Mouse (Mus musculus) urinary bladder, adult 18-20 months (tissue): Measurements from ENCODE around the gene Tspan5.

Source experiments
- DNase-seq, 2 experiments: peaks; one replicate each; pipeline ENCODE4 v3.0.0; 2022; ENCODE audit warnings: low spot score in 2 of 2, mixed read lengths in 2 of 2

The Tspan5 gene

DNA sequence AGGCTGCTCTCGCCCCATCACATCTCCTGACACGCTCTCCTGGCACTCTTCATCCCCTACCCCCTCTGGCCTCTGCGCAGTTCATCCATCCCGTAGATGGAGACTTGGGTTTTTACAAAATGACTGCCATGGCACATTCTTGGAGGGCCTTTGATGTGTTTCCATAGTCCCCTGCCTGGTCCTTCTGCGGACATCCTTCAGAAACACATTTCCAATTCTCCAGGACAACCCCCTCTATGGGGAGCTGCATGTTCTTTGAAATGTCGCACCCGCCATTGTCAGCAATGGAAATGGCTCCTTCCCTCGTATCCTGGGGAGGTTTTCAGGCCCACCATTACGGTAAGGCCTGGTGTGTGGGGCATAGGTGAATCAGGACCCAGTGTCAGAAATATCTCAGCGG lies 134.4 kb downstream of the Tspan5 start:
- DNase-seq: no peak

DNA sequence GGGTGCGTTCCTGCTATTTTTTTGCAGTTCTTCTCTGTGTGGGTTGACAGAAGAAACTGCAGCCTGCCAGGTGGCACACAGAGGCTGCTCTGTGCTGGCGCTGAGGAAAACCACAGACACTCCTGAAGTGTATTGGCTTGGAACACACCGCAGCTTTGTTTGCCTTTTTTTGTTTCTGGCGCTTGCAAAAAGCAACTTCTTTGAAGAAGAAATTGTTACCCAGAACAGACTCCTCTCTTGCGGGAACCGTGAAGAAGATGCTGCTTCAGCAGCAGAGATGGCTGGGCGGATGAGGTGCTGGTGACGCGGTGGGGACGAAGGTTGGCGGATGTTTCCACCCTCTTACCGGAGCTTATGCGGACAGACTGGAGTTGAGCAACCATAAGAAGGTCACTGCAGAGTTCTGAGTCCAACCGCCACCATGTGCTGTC lies 135.0 kb downstream of the Tspan5 start:
- DNase-seq: no peak

GRCm38 (mm10) chr3:138877741-138878140 lies 135.7 kb downstream of the Tspan5 start:
- no peak for DNase-seq

GRCm38 (mm10) chr3:138880999-138881724 lies 139.2 kb downstream of the Tspan5 start:
- no peak for DNase-seq

DNA sequence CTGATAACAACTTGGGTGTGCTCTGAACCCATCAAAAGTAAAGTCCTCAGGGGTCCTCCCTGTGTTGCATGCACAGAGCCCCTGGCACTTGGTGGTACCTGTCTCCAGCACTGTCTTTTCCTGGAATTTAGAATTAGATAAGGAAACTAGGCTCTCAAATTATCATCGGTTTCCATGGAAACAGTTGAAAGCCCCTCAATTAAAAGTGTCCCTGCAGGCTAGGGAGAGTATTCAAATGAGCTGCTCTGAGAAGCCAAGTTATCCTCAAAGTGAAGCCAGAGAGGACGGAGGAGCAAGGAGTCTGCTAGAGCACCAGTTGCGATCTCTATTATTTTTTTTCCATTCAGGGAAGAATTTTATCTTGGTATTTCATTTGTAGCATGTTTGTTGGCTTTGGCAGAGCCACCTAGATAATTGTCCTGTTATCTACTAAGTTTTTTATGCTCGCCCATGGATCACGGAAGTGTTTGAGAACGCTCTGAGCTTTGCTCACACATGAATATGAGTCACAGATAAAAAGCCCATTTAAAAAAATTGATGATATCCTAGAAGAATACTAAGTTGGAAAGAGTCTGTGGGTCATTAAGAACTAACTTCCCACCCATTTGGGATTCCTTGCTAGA lies 139.8 kb downstream of the Tspan5 start:
- no peak for DNase-seq

- no peak for DNase-seq
These were observed 144.1 kb downstream of the Tspan5 start for GRCm38 (mm10) chr3:138886121-138886520.

- DNase-seq: no peak
These were observed 147.2 kb downstream of the Tspan5 start for GRCm38 (mm10) chr3:138889214-138889613.

DNA sequence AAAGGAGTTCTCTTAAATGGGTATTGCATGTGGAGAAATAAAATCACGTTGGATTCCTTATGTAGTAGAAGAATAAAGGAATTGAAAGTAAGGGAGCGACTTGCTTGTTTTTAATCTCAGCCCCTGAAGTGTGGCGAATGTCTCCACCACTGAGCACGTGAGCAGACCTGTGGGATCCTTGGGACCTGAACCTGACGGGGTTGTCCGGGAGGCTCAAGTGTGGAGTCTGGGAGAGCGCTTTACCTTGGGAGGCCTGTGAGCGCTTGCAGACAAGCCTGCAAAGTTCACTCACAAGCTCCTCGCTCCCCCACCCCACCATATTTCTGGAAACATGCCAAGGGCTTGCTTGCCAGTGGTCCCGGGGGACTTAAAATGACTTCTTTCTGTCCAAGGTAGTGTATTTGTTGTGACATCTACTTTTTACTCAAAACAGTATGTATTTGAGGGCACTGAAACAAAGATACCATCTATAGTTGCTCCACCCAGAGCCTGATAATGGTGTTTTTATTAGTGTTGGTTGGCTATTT lies 147.8 kb downstream of the Tspan5 start:
- DNase-seq: no peak

GRCm38 (mm10) chr3:138893520-138893919 lies 151.5 kb downstream of the Tspan5 start:
- no peak for DNase-seq

DNA sequence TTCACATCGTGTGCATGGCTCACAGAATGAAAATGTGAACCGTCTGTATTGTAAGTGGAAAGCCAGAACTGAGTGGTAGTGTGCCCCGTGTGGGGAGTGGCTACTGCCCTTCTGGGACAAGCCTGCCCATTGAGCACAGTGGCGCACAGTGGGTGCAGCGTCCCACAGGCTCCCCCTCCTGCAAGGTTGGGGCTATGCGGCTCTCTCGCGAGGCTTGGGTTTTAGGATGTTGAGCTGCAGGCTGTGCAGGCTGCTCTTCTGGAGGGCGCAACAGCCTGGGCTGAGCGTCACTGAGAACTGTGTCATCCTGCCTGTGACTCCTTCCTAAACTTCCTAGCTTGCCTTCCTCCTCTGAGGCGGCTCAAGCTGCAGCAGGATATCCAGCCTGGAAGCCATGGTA lies 155.5 kb downstream of the Tspan5 start:
- DNase-seq: no peak

GRCm38 (mm10) chr3:138898055-138898454 lies 156.1 kb downstream of the Tspan5 start:
- DNase-seq: no peak

DNA sequence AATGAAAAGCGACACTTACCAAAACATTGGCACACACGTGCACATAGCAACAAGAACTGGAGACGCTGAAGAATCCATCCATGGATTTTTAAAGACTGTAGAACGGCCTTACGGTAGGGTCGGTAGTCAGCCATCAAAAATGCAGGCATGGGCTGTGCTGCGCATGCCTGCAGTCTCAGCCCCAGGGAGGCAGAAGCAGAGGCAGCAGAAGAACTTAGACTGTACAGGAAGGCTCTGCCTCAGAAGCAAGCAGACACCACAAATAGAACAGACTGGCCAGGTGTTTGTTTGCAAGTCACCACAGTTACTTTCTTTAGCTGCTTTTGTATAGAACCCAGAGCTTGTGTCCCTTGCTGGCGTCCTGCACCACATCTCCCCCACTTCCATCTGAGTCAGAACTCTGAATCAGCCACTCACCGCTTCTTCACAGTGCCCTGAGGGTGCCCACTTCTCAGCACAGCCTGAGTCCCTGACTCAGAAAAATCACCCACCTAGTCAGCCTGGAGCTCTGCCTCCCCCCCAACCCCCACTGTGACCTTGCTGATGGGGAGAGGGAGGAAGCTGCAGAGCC lies 158.7 kb downstream of the Tspan5 start:
- DNase-seq: no peak

DNA sequence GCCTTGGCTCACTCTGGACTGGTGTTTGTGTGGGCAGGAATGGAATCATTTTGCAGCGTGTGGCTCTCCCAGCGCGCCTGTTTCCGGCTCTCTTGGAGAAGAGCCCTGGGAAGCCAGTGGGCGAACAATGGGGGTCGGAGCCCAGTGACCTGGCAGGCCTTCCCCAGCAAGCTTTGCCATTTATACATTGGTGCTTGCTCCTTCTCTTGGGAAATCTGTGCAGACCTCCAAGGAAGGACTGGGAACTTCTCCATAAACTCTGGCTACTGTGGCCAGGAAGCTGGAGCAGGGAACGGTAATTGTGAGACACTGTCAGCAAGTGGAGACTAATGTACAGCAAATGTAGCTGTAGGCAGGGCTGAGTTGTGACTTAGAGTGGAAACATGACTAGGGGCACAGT lies 163.7 kb downstream of the Tspan5 start:
- DNase-seq: no peak

DNA sequence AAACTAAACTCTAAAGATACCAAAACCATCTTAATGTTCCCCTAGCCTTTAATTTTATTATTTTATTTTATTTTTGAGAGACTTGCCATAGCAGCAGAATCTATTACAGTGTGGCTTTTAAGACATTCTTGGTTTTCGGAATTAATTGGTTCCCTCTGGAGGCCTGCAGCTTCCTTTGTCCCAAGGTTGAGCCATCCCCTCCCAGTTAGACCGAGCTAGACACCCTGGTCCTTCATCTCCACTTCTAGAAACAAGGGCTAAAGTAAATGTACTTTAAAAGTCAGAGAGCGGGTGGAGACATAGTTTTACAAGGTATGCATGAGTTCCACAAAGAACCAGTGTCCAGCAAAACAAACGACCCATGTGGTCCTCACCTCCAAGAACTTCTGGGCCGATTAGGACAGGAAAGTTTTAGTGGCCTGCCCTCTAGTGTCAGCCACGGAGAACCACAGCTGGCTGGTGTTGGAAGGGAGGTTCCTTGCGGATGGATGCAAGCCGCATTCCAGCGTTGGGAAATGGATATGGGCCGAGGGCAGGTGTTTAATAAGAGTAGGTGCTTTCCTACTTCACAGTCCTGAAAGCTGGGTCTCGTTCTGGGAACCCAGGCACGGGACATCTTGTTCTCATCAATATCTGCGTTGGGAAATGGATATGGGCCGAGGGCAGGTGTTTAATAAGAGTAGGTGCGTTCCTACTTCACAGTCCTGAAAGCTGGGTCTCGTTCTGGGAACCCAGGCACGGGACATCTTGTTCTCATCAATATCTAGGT lies 164.3 kb downstream of the Tspan5 start:
- DNase-seq: peak; percentile 43 to 60

- no peak for DNase-seq
These were observed 167.3 kb downstream of the Tspan5 start for GRCm38 (mm10) chr3:138909313-138909712.

DNA sequence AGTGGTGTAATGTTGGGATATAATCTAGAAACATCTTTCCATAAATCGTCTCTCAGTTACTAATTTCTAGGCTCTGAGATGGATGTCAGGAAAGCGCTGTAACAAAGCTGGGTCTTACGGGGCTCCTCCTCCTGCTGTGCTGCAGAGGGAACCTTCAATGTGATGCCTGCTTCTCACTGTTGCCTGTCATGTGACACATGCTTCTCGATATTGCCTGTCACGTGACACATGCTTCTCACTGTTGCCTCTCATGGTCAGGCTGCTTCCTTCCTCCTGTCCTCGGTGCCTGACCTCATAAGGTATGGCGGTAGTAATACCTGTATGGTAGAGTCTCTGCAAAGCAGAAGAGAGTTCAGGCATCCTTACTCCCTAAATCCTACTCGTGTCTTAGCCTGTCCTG lies 170.5 kb downstream of the Tspan5 start:
- DNase-seq: no peak

DNA sequence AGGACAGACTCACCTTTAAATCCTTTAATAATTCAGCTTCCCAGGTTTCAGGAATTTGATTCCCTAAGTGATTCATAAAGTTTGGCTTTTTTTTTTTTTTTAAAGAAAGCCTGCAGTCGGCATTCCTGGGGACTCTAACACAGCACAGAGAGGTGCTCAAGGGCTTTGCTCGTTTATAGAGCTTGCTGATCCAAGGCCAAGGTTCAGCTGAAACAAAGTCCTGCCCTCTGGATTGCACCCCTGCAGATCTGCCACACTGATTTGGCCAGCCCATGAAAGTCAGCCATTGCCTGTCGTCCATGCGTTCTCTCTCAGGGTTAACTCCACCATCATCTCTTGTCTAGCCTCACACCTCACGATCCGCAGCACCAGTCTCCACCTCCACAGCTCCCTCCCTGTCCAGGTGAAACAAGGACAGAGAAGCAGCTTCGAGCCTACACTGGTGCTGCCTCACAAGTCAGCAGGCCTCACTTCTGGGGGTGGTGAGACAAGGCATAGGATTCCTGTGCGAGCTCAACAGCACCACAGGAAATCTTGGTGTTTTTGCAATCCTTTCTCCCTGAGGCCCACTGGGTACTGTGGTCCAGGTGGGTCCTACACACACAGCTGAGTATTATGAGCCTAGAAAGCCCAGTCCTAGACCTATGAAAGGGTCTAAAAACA lies 172.8 kb downstream of the Tspan5 start:
- DNase-seq: no peak

DNA sequence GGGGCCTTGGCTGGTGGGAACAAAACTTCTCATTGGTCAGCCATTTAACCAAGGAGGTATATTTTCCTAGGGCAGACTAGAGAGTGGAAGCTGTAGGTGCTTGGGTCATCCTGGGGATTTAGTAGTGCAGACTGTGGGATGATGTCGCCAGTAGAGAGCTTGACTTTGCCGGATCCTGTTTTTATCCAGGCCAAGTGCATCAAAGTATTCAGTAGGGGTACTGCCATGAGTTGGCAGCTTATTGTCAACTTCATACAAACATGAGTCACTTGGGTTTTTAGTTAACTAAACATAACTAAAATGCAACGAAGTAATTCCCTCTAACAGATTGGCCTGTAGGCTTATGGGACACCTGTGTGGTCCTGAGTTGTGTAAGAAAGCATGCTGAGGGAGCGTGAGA lies 174.6 kb downstream of the Tspan5 start:
- no peak for DNase-seq

GRCm38 (mm10) chr3:138917016-138917415 lies 175.0 kb downstream of the Tspan5 start:
- no peak for DNase-seq

DNA sequence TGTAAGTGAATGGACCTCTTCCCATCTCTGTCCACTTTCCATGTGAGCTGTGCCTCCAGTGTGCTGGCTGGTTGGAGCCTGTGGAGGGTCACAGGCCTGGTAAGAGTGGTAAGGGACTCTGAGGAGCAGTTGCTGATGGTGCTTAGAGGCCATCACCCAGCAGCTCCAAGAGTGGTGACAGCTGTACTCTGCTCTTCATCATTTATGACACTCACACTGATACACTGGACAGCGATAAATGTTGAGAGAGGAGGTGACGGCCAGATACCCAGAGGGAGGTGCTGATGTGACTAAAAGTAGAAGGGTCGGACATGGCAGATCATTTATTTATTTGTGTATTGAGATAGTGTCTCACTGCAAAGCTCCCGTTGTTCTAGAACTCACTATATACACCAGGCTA lies 176.2 kb downstream of the Tspan5 start:
- DNase-seq: no peak

DNA sequence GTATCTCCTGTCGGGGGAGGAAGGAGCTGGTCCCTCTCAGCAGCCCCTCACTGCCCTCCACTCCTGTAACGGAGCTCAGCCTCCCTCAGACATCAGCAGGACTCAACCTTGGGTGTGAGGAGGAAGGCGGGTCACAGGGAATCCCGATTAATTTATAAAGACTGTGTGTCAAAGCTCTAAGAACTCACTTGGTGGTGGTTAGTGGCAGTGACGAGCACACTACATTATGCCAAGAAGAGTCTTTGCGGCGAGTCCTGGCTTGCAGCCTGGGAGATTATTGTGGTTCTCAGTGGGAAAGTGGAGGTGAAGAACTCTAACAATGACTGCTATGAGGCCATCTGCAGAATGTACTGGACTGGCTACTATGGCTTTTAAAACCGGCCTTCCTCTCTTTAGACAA lies 184.2 kb downstream of the Tspan5 start:
- DNase-seq: no peak

DNA sequence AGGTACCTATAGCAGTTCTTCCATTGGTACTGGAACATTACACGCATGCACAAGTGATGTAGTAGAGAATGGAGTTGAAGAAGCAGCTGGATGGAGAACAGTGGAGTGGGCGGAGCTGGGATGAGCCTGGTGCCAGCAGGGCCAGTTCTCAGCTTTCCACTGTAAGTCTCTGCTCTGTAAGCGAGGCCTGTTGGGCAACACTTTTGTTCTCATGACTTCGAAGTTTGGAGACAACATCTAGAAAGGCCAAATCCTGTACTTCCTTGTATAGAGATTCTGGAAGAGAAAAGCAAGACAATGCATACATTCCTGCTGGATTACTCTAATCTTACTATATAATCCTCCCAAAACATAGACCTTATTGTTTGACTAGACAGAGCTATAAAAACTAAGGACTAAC lies 185.4 kb downstream of the Tspan5 start:
- no peak for DNase-seq
